Mouse (Mus musculus) myocyte (in vitro differentiated cells): ENCODE measurements at regions not wholly inside any gene's neighbourhood (a gene's known extent, or its start where the extent isn't known, plus 50 kb on each side); places are given as distances from the start of the nearest gene placed in this dataset.

Source experiments
- MAX ChIP-seq: IDR thresholded peaks from one replicate; pipeline ENCODE4 v1.6.1; 2011; ENCODE audit warnings: low read depth, mild to moderate bottlenecking, control low read depth
- POLR2A ChIP-seq: IDR thresholded peaks from one replicate; pipeline ENCODE4 v1.6.1; 2011; ENCODE audit warnings: low read depth, mild to moderate bottlenecking, control low read depth, moderate library complexity; ENCODE audit not compliant: insufficient read length

- no peak for TF ChIP-seq POLR2A
- no peak for TF ChIP-seq MAX
These were observed 129.1 kb downstream of the Slc38a4 start for GRCm38 (mm10) chr15:96926660-96927059.
